Mouse (Mus musculus) lung, embryonic 16.5 days (tissue): ENCODE measurements around the gene Mia3. TPM values are rescaled to one million over a fixed set of nuclear protein-coding genes. Genes with fewer than 3 reads are reported as not detected.
A peak's percentile ranks its signal among the peaks of the same experiment; 100 is the strongest.
"Not testable (repeated sequence)": the region's sequence is repeated elsewhere in the genome, so short reads cannot be mapped to it uniquely, and the experiment has no call there.

ENCODE experiments used
- ATAC-seq: fragments of 200-750 bp; cut with Nextera tagmentation; 2 replicates; pipeline ENCODE4 v1.8.0; 2017; ENCODE audit warnings: low read depth, mild to moderate bottlenecking, moderate library complexity
- H3K27ac ChIP-seq: fragments of 300-500 bp; sonication (generic); 2 replicates; pipeline ENCODE4 v1.5.1; 2014; ENCODE audit warnings: mild to moderate bottlenecking, control low read depth, low read length
- H3K27me3 ChIP-seq: fragments of 300-500 bp; sonication (generic); 2 replicates; pipeline ENCODE4 v1.6.1; 2014; ENCODE audit warnings: low read depth, low read length, mixed read lengths; ENCODE audit not compliant: control insufficient read depth, insufficient read depth
- H3K36me3 ChIP-seq: fragments of 300-500 bp; sonication (generic); 2 replicates; pipeline ENCODE4 v1.6.1; 2014; ENCODE audit warnings: low read length; ENCODE audit not compliant: control insufficient read depth, insufficient read depth
- H3K4me1 ChIP-seq: fragments of 300-500 bp; sonication (generic); replicated peaks from 2 replicates; pipeline ENCODE4 v1.6.1; 2014; ENCODE audit warnings: low read length, mixed read lengths; ENCODE audit not compliant: control insufficient read depth, insufficient read depth
- H3K4me2 ChIP-seq: fragments of 300-500 bp; sonication (generic); 2 replicates; pipeline ENCODE4 v1.6.1; 2014; ENCODE audit warnings: low read depth, low read length, control low read depth
- H3K4me3 ChIP-seq: fragments of 300-500 bp; sonication (generic); 2 replicates; pipeline ENCODE4 v1.5.1; 2014; ENCODE audit warnings: mild to moderate bottlenecking, low read length, control low read depth
- H3K9ac ChIP-seq: fragments of 300-500 bp; sonication (generic); 2 replicates; pipeline ENCODE4 v1.6.1; 2014; ENCODE audit warnings: low read length, control low read depth
- H3K9me3 ChIP-seq: fragments of 300-500 bp; sonication (generic); 2 replicates; pipeline ENCODE4 v1.6.1; 2016; ENCODE audit warnings: low read length; ENCODE audit not compliant: control insufficient read depth
- WGBS: fragments of 180-500 bp; shearing (Covaris S2); extraction: QIAGEN DNeasy Blood & Tissue Kit; methylation state at CpG from one replicate; pipeline ENCODE4 v1.1.7; 2014; 5-methylcytosine and 5-hydroxymethylcytosine counted together
- polyA plus RNA-seq: library from polyadenylated mRNA; unstranded; fragments of >200 nt; fragmentation: Nextera tagmentation; extraction: Ambion mirVana; gene quantifications from 2 replicates; pipeline ENCODE4 v1.2.1, GENCODE M21; 2015

The Mia3 gene
- polyA plus RNA-seq, 1 experiment from 2014 or later, result 87.9 TPM

GRCm38 (mm10) chr1:183358901-183359300 is 10.5 kb downstream of the Mia3 start:
- Histone ChIP-seq H3K9me3 (no peaks in the 10 kb centered on the region), H3K27me3 (no peaks in the 10 kb centered on the region), H3K36me3 (peaks cover 30% of the 10 kb centered on the region), H3K4me1 (no peaks in the 10 kb centered on the region; the same call in 1 of the 2 replicates), H3K4me2 (no peak overlapping the region), H3K27ac (no peak overlapping the region), H3K4me3 (no peak overlapping the region), H3K9ac (no peak overlapping the region)
- ATAC-seq, result no peak
- WGBS, result 93% methylated on average over 3 of the region's 3 CpGs

- Histone ChIP-seq H3K27ac (no peak overlapping the region), H3K4me2 (no peak overlapping the region), H3K27me3 (no peaks in the 10 kb centered on the region), H3K4me3 (no peak overlapping the region), H3K36me3 (peaks cover 20% of the 10 kb centered on the region), H3K9me3 (no peaks in the 10 kb centered on the region), H3K4me1 (peaks cover 8% of the 10 kb centered on the region; the same call in 1 of the 2 replicates), H3K9ac (no peak overlapping the region)
- 20% methylated on average over 6 of the region's 6 CpGs for WGBS
- ATAC-seq, result no peak
These were observed 19.5 kb downstream of the Mia3 start for GRCm38 (mm10) chr1:183349840-183350239.

GRCm38 (mm10) chr1:183345817-183346195 is 23.5 kb downstream of the Mia3 start:
- peak overlapping the region; percentile 81 for H3K4me3 ChIP-seq
- H3K4me1 ChIP-seq, result peaks cover 8% of the 10 kb centered on the region; the same call in 1 of the 2 replicates
- H3K9ac ChIP-seq, result peak overlapping the region; percentile 86
- peak overlapping the region; percentile 80 for H3K27ac ChIP-seq
- WGBS, result 2% methylated on average over 10 of the region's 10 CpGs
- H3K27me3 ChIP-seq, result no peaks in the 10 kb centered on the region
- ATAC-seq, result no peak; the same call in 1 of the 2 replicates
- peaks cover 20% of the 10 kb centered on the region for H3K36me3 ChIP-seq
- H3K4me2 ChIP-seq, result peak overlapping the region; percentile 93
- no peaks in the 10 kb centered on the region for H3K9me3 ChIP-seq

GRCm38 (mm10) chr1:183344886-183345816 is 24.2 kb downstream of the Mia3 start:
- Histone ChIP-seq H3K36me3 (peaks cover 15% of the 10 kb centered on the region), H3K27ac (peak overlapping the region; percentile 80), H3K9me3 (no peaks in the 10 kb centered on the region), H3K4me1 (peaks cover 8% of the 10 kb centered on the region; the same call in 1 of the 2 replicates), H3K9ac (peak overlapping the region; percentile 86), H3K4me2 (peak overlapping the region; percentile 93), H3K27me3 (no peaks in the 10 kb centered on the region), H3K4me3 (peak overlapping the region; percentile 81)
- under 1% methylated on average over 72 of the region's 72 CpGs for WGBS
- ATAC-seq, result peak; percentile 98

- H3K36me3 ChIP-seq, result peaks cover 19% of the 10 kb centered on the region
- not testable (repeated sequence) for H3K4me3 ChIP-seq, H3K27ac ChIP-seq, H3K9me3 ChIP-seq, H3K4me1 ChIP-seq, H3K4me2 ChIP-seq, ATAC-seq, H3K9ac ChIP-seq, H3K27me3 ChIP-seq
- 100% methylated on average over 1 of the region's 1 CpGs for WGBS
These were observed 26.5 kb downstream of the Mia3 start for GRCm38 (mm10) chr1:183342902-183343301.

GRCm38 (mm10) chr1:183327171-183327570 is 42.2 kb downstream of the Mia3 start:
- no peaks in the 10 kb centered on the region for H3K27me3 ChIP-seq
- H3K27ac ChIP-seq, result no peak overlapping the region
- peaks cover 54% of the 10 kb centered on the region for H3K36me3 ChIP-seq
- H3K9ac ChIP-seq, result no peak overlapping the region
- no peak overlapping the region for H3K4me3 ChIP-seq
- H3K4me2 ChIP-seq, result no peak overlapping the region
- 88% methylated on average over 8 of the region's 8 CpGs for WGBS
- no peaks in the 10 kb centered on the region for H3K4me1 ChIP-seq
- H3K9me3 ChIP-seq, result peaks cover 4% of the 10 kb centered on the region
- ATAC-seq, result no peak

- ATAC-seq, result no peak
- WGBS, result 93% methylated on average over 6 of the region's 6 CpGs
These were observed 44.9 kb downstream of the Mia3 start for GRCm38 (mm10) chr1:183324433-183324832.

GRCm38 (mm10) chr1:183323923-183324322 is 45.4 kb downstream of the Mia3 start:
- Histone ChIP-seq H3K27me3 (no peaks in the 10 kb centered on the region), H3K27ac (no peak overlapping the region), H3K4me1 (no peaks in the 10 kb centered on the region), H3K4me2 (no peak overlapping the region), H3K4me3 (no peak overlapping the region), H3K36me3 (peaks cover 43% of the 10 kb centered on the region), H3K9me3 (peaks cover 4% of the 10 kb centered on the region), H3K9ac (no peak overlapping the region)
- WGBS, result 92% methylated on average over 2 of the region's 2 CpGs
- no peak for ATAC-seq

More at GRCm38 (mm10) chr1:183324433-183324832, 44.9 kb downstream of the Mia3 start:
- Histone ChIP-seq H3K4me3 (no peak overlapping the region), H3K36me3 (peaks cover 44% of the 10 kb centered on the region), H3K27me3 (no peaks in the 10 kb centered on the region), H3K4me1 (no peaks in the 10 kb centered on the region), H3K4me2 (no peak overlapping the region), H3K9ac (no peak overlapping the region), H3K9me3 (peaks cover 4% of the 10 kb centered on the region), H3K27ac (no peak overlapping the region)

- not testable (repeated sequence) for H3K4me1 ChIP-seq, H3K4me3 ChIP-seq, H3K9ac ChIP-seq, H3K27me3 ChIP-seq, H3K4me2 ChIP-seq, H3K27ac ChIP-seq, ATAC-seq, H3K9me3 ChIP-seq
- 84% methylated on average over 5 of the region's 5 CpGs for WGBS
- H3K36me3 ChIP-seq, result peaks cover 39% of the 10 kb centered on the region
These were observed 46.9 kb downstream of the Mia3 start for GRCm38 (mm10) chr1:183322496-183322895.
